Mouse (Mus musculus) liver (tissue): ENCODE measurements around the gene Qrich2.

ENCODE experiments used
- DNase-seq: peaks from one replicate; pipeline ENCODE4 v3.0.0-alpha.2; 2020; ENCODE audit warnings: mixed read lengths

The Qrich2 gene

DNA sequence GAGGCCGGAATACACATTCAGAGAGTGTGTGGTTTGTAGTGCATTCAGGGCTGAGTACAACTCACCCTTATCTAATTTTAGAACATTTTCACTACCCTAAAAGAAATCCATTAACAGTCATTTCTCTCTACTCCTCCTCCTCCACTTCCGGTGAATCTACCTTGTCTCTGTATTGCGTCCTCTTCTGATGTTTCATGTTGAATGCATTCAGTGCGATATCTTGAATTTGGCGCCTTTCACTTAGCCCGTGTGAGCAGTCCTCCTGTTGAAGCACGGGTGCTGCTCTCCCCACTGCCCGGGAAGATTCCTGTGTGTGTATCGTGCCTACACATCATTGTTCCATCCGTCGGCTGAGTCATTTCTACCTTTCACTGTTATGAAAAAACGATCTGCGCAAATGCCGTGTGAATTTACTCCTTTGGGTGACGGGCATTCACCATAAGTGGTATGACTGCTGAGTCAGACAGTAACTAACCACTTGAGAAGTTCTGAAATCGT, 59.8 kb downstream of the Qrich2 start:
- DNase-seq = no peak

DNA sequence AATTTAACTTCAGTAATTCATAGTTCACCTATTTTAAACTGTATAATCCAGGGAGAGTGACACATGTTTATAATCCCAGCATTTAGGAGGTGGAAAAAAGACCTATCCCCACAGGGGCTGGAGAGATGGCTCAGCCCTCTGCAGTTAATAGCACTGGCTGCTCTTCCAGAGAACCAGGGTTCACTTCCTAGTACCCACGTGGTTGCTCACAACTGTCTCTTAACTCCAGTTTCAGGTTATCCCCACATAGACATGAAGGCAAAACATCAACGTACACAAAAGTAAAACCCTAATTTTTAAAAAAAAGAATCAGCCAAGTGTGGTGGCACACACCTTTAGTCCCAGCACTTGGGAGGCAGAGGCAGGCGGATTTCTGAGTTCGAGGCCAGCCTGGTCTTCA, 60.4 kb downstream of the Qrich2 start:
- no peak for DNase-seq

DNA sequence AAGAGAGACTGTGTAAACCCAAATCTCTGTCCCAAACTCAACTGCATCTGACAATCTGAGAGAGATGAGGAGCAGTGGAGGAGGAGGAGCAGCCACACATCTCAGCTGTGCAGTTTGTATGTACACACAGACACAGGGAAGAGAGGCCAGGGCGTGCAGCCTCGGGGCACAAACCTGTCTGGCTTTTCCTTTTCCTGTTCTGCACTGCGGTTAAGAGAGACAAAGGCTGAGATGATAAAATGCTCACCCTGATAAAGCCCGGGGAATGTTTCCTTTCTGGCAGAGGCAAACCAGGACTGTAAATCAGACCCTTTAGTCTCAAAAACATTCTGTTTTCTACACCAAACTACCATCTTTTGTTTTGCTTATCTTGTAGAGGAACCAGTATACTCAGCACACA, 65.5 kb downstream of the Qrich2 start:
- DNase-seq = no peak

- DNase-seq = no peak
Measured at GRCm38 (mm10) chr11:116398348-116398677, 67.7 kb downstream of the Qrich2 start.

DNA sequence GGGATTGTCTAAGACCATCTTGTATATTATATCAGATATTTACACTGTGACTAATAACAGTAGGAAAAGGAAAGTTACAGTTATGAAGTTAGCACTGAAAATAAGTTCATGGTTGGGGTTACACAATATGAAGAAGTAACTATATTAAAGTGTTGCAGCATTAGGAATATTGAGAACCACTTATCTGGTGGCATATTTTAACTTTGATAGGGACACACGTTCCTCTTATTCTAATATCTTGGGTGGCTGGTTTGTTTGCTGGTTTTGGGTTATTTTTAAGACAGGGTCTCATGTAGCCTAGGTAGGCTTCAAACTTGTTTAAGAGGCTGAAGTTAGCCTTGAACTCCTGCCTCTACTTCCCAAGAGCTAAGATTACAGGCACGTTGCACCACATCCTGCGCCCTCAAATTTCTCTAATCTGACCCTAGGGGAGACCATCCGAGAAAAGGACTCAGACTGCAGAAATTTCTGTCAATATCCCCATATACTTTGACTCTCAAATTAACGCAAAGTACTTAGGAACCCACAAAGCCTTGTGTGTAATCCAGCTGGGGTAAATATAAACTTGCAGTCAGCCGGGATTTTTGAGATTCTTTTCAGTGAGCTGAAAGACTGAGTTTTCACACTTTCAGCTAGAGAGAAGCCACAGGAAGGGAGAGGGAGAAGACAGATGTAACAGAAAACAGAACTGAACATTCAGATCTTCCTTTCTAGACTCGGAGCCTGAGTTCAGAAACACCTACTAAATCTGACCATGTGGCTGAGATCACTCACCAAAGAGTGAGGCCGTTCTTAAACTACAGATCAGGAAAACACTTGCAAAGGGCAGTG, 68.3 kb downstream of the Qrich2 start:
- DNase-seq = no peak

DNA sequence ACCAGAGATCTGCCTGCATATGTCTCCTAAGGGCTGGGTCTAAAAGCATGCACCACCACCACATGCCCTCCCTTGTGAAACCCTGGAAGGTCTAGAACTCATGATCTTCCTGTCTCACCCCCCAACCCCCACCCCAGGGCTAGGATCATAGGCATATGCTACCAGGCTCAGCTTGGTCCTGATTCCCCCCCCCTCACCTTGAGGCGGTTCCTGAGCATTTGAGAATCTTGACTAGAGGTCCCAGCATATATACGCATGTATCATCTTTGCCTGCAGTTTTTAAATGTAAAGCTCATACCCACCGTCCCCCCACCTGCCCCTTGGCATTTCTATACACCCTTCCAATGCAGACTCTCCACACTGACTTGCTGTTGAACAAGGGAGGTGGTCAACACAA, 69.1 kb downstream of the Qrich2 start:
- DNase-seq = no peak

DNA sequence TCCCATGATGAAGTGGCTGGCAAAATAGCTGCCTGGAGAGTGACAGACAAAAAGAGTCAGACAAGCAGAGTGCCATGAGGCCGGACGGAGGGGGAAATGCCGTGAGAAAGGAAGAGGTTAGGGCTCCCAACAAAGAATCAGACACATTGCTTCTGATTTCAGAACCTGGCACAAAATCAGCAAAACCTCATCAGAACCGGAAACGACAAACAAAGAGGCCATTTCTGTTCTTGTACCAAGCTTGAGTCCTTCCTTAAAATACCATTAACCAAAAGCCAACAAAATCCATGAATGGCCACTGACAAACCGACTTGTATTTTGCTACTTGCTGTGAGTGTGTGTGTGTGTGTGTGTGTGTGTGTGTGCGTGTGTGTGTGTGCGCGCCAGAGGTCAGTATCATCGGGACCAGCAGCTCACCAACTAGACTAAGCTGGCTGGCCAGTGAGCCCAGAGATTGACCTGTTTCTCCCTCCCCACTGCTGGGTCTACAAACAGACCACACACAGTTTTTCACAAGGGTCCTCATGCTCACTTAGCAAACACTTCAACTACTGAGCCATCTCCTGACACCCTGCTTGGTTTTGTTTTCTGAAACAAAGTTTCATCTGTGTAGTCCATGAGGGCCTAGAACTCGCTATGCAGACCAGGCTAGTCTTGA, 69.6 kb downstream of the Qrich2 start:
- no peak for DNase-seq

- no peak for DNase-seq
Measured at GRCm38 (mm10) chr11:116394769-116395168, 71.3 kb downstream of the Qrich2 start.
